Mouse (Mus musculus) layer of hippocampus, adult 18-20 months (tissue): ENCODE measurements around the gene Npr2. TPM values are rescaled to one million over a fixed set of nuclear protein-coding genes. Genes with fewer than 3 reads are reported as not detected.
A peak's percentile ranks its signal among the peaks of the same experiment; 100 is the strongest.

Experiments
- DNase-seq, 2 experiments: peaks; one replicate each; pipeline ENCODE4 v3.0.0; 2022; ENCODE audit warnings: low spot score in 2 of 2
- total RNA-seq, 2 experiments: library from RNA; stranded (reverse); gene quantifications; 2 replicates each; pipeline ENCODE4 v1.2.3; 2021

Npr2 gene
- total RNA-seq, 2 experiments from 2014 or later, result 47.2 to 52.7 TPM

DNA sequence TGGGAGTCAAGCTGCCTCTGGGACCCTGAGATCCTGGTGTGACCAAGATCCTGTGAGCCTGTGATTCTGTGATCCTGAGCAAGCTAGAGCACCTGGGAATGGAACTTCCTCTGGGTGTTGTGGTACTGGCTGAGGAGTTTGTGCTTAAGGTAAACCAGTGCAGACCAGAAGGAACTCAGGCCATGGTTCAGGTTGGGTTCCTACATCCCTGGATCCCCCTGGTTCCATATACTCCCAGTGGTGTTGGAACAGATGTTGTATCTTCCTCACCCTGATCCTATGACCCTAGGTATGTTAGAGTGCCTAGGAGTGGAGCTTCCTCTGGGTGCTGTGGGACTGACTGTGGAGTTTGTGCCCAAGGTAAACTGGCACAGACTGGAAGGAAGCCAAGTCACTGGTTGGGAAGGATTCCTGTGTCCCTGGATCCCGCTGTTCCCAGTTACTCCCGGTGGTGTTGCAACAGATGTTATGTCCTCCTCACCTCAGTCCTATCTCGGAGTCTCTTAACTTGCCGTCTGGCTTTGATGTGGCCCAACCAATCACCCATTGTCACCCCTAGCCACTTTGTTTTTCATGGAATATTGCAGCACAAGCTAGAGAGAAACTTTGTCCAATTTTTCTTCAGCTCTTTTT is 11.5 kb upstream of the Npr2 start:
- DNase-seq, result no peak

DNA sequence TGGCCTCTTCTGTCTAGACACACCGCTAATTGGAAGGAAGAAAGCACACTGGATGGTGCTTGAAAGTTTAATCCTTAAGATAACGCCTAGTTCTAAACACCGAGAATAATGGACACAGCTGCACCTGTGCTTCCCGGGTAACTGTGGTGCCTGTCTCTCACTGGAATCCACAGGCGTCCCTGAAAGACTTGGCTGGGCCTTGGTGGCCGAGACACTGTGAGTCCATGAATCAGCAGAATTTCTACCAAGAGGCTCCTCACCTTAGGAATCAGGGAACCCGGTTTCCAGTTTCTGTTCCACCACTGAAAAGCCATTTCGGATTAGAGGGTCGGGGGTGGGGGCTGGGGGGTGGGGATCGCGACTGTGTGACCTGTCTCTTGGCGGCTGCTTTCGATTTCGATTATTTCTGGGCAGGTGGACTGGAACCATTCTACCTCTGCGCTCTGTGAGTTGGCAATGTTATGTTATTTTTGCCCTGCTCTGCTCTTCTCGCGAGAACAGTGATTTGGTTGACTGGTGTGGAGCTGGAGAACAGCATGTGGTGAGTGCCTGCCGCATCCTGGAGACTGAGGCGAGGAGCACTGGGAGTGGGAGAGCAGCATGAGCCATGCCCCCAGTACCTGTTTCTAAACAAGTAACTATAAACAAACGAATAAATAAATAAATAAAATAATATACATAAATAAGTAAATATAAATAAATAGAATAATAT is 2.5 kb upstream of the Npr2 start:
- DNase-seq, result no peak

DNA sequence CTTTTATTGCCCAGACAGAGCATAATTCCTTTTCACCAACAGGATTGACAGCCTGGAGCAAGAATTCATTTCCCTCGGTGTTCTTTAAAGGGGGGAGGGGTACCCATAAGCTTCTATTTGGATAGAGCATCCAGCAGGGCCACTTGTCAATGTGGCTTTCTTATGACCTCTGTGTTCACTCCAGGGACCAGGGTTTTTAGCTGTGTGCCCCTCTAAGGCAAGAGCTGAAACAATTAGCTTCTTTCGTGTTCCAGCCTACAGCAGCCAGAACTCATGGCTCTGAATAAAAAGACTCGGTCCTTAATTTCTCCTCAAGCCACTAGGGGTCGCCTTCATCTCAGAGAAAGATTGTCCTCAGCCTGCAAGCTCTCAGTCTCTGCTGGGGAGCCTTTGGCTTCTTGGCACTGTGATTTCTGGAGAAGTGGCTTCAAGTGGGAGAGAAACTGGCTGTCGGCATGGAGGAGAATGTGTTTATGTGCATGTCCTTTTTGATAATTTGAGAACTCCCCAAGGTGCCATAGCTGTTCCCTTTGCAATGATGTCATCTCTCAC is 1.6 kb upstream of the Npr2 start:
- DNase-seq, result peak; percentile 73 to 96

DNA sequence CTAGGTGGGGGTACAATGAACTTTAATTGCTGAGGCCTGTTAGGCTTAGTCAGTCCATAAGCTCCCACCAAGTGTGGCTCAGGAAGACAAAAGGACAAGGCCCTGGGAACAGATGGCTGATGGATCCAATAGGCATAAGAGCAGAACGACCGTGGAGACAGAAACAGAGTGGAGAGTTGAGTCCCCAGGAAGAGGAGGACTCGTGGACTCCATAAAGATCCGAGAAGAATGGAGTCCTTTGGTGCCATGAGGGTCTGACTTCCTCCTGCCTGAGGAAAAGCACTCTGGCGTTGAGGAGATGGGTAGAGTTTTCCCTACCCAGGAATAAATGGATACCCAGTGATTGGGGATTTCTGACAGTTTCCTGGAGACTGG is 1.1 kb upstream of the Npr2 start:
- DNase-seq, result no peak

DNA sequence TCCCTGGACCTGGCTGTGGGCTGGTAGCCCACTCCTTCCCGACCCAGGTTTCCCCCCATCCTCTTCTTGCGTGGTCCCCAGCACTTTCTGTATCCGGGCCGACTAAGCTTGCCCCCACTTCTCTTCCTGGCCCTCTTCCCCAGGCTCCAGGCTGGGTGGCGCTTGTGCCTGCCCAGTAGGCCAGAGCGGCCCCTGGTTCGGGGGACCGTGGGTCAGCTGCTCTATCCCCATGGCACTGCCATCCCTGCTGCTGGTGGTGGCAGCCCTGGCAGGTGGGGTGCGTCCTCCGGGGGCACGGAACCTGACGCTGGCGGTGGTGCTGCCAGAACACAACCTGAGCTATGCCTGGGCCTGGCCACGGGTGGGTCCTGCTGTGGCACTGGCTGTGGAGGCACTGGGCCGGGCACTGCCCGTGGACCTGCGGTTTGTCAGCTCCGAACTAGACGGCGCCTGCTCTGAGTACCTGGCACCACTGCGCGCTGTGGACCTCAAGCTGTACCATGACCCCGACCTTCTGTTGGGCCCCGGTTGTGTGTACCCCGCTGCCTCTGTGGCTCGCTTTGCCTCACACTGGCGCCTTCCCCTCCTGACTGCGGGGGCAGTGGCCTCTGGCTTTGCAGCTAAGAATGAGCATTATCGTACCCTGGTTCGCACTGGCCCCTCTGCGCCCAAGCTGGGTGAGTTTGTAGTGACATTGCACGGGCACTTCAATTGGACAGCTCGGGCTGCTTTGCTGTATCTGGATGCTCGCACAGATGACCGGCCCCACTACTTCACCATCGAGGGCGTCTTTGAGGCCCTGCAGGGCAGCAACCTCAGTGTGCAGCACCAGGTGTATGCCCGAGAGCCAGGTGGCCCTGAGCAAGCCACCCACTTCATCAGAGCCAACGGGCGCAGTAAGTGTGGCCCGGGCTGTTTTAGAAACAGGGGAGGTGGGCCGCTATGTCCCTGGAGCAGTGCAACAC is 503 bp downstream of the Npr2 start:
- DNase-seq, result no peak

DNA sequence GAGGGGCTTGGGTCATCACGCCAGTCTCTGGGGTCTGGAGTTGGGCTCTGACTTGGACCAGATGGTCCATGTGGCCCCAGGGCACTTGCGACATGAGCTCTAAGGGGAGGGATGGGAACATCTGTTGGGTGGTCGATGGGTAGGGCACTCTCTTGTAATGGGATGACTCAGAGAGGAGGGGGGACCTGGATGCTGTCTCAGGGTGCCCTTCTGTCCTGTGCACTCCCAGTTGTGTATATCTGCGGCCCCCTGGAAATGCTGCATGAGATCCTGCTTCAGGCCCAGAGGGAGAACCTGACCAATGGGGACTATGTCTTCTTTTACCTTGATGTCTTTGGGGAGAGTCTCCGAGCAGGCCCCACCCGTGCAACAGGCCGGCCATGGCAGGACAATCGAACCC is 1.6 kb downstream of the Npr2 start:
- DNase-seq, result no peak

DNA sequence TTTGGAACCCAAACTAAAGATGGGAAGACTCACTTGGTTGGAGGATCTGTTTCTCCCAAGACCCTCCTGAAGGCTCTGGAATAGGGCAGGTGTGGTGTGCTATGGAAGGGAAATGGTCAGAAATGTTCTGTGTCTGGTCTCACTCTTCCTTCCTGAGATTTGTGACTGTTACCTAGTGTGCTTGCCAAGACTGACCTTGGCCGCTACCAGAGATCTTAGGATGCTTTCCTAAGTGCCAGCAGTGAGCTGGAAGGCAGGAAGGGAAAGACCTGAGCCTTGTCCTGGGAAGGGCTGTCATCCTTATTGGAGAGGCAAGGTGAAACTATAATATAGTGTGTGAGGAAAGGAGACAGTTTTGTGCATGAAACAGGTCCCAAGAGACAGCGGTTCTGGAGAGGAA is 2.0 kb downstream of the Npr2 start:
- DNase-seq, result no peak

DNA sequence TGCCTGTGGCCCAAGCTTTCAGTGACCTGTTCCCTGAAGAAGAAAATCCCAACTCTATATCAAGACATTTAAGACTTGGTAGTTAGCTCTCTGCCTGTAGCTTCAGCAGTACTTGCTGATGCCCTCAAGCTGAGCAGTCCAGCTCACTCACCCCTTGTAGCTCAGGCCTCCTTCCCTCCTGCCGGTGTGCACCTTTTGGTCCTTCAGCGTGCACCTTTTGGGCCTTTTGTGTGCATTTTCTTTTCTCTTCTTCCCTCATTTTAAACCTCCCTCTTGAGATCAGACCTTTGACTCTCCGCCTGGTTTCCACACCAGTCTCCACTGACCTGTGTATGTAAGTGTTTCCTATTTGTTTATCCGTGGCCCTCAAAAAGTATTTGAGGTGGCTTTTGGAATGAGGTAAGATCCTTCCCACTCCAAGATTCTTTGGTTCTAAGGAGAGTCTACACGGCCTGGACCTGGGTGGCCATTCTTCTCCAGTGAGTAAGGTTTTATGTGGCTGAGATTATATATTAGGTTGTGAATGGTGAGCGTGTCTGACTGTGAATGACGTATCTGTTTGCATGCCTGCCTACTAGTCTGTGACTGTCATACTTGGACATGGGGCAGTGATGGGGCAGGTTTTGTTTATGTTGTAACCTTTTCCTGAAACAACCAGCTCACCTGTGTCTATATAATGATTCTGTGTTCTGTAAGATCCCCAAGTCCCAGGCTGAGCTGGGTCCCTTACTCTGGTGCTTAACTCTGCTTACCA is 3.1 kb downstream of the Npr2 start:
- no peak for DNase-seq

DNA sequence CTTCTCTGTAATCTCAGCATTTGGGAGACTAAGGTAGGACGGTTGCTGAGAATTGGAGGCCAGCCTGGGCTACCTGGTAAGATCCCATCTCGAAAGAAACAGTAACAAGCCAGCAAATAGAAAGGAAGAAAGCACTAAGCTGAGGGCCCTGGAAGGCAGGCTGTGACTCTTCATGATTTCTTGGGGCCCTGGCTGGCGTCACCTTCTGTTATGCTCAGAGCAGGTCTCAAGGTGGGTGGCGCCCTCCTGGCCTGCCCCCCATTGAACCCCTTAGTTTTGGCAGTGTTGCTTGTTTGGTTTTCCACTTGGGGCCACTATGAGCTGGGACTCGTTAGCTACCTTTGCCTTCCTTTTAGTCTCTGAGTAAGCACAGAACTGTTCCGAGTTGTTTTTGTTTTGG is 5.0 kb downstream of the Npr2 start:
- DNase-seq, result no peak

DNA sequence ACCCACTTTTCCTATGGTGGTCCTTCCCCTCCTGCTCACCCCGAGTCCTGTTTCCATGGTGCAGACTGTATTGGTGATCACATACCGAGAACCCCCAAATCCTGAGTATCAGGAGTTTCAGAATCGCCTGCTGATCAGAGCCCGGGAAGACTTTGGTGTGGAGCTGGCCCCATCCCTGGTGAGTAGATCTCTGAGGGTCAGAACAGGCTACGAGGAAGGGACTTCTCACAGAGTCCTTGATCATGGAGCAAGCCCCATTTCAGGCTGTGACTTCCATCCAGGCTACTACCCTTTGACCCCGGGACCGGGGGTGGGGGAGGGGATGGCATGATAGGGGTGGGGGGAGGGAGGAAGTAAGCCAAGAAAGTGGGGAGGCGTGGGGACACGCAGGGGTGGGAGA is 8.3 kb downstream of the Npr2 start:
- no peak for DNase-seq

DNA sequence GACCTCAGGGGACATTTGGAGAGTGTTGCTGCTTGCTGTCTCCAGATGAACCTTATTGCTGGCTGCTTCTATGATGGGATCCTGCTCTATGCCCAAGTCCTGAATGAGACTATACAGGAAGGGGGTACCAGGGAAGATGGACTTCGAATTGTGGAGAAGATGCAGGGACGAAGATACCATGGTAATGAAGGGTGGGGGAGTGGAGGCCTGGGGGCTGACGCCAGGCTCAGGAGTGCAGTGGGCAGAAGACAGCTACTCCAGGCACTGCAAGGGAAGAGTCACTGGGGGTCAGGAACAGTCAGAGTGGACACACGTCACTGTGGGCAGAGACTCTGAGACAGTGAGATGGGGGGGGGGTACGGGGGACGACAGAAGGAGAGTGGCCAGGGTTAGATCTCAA is 8.8 kb downstream of the Npr2 start:
- no peak for DNase-seq

DNA sequence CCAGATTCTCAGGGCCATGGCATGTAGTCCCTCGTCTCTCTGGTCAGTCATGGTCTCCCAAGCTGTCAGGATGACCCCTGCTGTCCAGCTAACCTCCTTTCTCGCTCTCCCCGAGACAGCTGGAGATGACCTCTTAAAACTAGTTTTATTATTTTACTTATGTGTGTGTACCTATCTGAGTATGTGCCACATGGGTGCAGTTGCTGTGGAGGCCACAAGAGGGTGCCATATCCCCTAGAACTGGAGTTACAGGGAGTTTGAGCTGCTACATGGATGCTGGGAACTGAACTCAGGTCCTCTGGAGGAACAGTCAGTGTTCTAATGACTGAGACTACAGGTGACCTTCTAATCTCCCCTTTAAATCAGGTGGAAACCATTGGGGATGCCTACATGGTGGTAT is 18.0 kb downstream of the Npr2 start:
- DNase-seq, result no peak

DNA sequence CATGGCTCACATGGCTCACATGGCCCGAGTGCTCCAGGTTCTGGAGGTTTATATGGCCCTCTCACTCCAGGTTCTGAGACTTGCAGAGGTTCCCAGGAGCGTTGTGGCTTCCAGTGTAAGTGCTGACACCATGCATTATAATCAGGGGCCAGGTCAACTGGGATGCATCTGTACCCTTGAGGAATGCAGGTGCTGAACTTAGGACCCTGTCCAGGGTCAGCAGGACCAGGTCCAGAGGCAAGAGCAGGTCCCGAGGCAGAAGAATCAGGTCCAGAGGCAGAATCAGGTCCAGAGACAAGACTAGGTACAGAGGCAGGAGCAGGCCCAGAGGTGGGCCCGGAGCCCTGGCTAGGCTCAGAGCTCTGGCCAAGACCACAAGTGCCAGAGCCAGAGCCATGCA is 21.0 kb downstream of the Npr2 start:
- no peak for DNase-seq

DNA sequence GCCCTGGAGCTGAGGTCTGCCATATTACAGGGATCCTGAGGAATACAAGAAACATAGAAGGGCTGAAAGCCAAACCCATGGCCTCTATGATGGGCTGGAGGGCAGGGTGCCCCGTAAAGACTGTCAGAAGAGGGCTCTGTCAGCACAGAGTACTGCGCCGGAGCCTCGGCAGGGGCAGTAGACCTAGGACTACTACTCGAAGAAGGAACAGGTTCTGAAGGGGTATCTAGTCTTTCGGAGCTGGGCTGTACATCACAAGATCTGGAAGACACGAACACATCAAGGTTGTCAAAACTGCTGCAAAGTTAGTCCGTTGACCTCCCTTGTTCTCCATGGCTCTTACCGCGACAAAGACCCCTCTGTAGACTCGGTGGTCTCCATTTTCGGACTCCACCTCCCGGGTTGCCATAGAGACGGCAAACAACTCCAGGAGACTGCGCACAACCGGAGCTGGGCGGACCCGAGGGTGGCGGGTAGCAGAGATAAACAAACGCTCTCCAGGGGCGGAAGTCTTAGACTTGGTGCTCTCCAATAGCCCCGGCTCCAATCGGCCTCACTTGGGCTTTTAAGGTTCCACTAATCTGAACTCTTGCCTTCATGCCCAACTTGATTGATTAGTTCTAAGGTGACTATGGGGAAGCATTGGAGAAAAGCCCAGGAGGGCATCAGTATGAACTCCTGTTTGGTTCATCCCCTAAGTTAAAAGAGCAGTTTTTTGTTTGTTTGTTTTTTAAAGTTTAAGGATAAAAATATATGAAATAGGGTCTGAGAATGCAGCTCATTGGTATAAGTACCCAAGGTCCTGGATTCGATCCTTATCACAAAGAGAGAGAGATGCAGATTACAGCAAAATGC is 21.7 kb downstream of the Npr2 start, which contains the start of gene Spag8:
Spag8 (minus strand) TSS at position 434 of the 855 bp plus-strand sequence.
- peak in 1 of 2 experiments; percentile 43 for DNase-seq

DNA sequence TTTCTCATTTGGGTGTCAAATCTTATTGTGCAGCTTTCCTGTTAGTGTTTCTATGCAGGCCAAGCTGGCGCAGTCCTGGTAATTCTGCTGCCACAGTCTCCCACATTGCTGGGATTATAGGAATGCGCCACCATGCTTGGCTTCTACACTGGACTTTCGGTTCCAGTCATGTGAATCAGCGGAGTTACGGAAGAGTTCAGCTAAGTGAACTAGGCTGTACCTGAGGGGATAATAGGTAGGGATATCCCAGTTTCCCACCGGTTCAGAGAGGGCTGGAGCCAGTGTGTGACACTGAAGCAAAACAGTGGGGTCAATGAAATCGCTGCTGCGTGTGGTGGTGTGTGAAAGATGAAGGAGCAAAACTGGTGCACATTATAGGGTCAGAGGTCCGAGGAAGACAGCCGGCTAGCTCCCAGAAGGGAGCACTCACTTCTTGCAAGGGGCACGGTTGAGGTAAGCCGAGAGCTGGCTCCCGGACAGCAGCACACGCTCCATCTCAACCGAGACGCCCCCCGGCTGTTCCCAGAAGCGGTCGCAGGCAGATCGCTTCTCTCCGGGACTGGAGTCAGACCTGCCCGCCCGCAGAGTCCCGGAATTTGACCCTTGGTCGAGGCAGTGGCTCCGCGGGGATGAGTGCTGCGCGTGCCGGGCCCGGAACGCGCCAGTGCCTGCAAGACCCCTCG is 24.1 kb downstream of the Npr2 start:
- DNase-seq, result peak in 1 of 2 experiments; percentile 31

DNA sequence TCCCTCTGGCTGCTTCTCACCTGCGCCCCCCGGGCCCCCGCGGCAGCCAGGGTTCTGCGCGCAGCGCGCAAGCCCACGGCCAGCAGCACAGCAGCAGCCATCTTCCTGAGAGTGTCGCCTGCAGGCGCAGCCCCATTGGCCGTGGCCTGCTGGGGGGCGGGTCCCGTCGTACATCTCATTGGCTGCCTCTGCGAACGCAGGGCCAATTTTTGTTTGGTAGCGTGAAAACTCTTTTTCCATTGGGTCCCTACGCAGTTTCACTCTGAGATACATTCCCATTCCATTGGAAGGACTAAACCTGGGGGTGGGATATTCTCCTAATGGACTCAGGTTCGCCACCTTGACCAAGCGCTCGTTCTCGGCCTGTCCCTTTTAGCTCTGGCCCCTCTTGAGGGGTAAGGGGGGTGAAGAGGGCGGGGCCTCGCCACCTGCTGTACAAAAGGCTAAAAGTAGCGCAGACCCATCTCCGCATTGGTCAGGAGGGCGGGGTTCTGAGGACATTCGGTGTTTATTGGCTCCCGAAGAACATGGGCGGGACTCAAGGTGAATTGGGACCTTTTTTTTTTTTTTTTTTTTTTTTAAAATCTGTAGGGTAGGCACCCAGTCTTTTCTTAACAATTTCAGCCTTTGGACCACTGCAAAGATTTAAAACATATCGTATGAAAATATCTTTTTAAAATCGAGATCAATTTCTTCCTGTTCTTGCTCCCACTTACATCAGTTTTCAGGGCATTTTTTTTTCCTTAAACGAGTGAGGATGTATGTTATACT is 24.8 kb downstream of the Npr2 start, which contains the start of gene Hint2:
Hint2 (minus strand) TSS at position 128 of the 771 bp plus-strand sequence.
- peak; percentile 94 to 97 for DNase-seq

DNA sequence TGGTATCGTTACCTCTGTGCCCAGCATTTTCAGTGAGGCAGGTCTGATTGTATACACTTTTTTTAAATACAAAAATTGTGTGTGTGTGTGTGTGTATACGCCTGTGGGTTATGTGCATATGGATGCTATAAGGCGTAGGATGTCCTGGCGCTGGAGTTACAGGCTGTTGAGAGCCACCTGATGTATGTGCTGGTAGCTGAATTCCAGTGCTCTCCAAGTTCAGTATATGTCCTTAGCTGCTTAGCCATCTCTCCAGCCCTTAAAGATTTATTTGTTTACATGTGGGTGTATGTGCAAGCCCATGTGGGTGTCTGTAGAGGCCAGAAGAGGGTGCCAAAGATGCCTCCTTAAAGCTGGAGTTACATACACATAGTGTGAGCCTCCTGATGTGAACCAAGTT is 25.4 kb downstream of the Npr2 start:
- DNase-seq, result no peak

DNA sequence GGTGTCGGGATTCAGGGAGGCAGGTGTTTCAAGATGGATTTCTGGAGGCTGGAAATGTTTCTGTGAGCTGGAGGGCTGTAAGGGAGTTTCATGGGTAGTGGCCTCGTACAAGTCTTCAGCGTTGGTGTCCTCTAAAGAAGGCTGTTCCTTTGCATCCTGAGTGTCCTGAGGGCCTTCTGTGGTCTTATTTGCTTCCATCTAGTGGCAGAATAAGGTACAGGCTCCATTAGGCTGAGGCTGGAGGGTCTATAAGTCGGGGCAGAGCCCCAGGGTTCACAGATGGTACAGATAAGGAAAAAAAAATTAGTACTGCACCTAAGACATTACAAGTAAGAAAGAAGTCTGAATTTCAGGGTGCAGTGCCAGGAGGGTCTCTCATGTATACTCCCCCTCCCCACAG is 34.7 kb downstream of the Npr2 start:
- no peak for DNase-seq
